Mouse (Mus musculus): ENCODE measurements around the gene Lct. TPM values are rescaled to one million over a fixed set of nuclear protein-coding genes. Genes with fewer than 3 reads are reported as not detected.

Gene Lct
- total and polyA plus RNA-seq, 3 experiments = 0.07 to 0.14 (median 0.08) TPM

DNA sequence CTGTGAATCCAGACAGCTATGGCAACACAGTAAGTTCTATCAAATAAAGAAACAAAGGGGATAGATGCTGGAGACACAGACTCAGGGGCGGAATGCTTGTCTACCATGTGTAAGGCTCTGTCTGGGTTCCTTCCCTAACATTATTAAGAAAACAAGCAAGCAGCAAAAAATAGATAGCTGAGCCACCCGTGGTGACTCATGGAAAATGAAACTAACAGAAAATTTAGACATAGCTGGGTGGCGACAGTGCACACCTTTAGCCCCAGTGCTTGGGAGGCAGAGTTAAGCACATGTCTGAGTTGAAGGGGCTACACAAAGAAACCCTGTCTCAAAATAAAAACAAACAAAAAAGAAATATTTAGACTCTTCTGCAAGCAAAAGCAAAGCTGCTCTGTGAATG is 29.3 kb upstream of the Lct start:
- dilution Hi-C loops (cut with MboI; ENCODE audit: extremely low pct_ligation_motif_present, extremely low pct_unique_long_range_greater_than_20kb, low sequenced_read_pairs) (no loop called here), in situ Hi-C loops (cut with MboI; ENCODE audit: low pct_ligation_motif_present, low pct_unique_long_range_greater_than_20kb, low sequenced_read_pairs) (no loop called here)
- H3K4me1 ChIP-seq (ENCODE audit: control insufficient read depth in 1 of 2, insufficient read depth in 2 of 2) = peaks cover 0 to 37% of the 10 kb centered on the region in 2 experiments; a peak in 2 of 4 replicates
- H3K27ac ChIP-seq (ENCODE audit: insufficient read depth, low read depth) = peak overlapping the region; percentile 83
- peak overlapping the region; percentile 77 to 95 (median 85) for H3K4me3 ChIP-seq (replicated peaks in 1 of 3; ENCODE audit: low read depth in 2 of 3, low read length in 2 of 3, poor library complexity in 1 of 3)
- H3K9me3 ChIP-seq (replicated peaks; ENCODE audit: low read length) = no peaks in the 10 kb centered on the region
- H3K36me3 ChIP-seq (replicated peaks in 1 of 2; ENCODE audit: control insufficient read depth in 1 of 2, insufficient read depth in 1 of 2, low read length in 1 of 2) = peaks cover 25 to 54% of the 10 kb centered on the region in 2 experiments
- DNase-seq (ENCODE audit: extremely low read depth) = peak; percentile 75
- H3K4me2 ChIP-seq (ENCODE audit: insufficient read depth, low read depth, poor library complexity, severe bottlenecking) = peak overlapping the region; percentile 99
- H3K79me2 ChIP-seq (replicated peaks; ENCODE audit: control insufficient read depth, extremely low read depth, insufficient read depth, poor library complexity, severe bottlenecking) = peaks cover 57% of the 10 kb centered on the region
- H3K9ac ChIP-seq (ENCODE audit: insufficient read depth, low read depth) = peak overlapping the region; percentile 72
- peak; percentile 88 for TF ChIP-seq ETS1 (conservative IDR thresholded peaks at IDR 0.05; ENCODE audit: low read depth, low read length)
- no peak for TF ChIP-seq GABPA (IDR thresholded peaks at IDR 0.05; ENCODE audit: insufficient replicate concordance, low read depth, low read length)
- TF ChIP-seq MXI1 (IDR thresholded peaks at IDR 0.05; ENCODE audit: low read depth, low read length) = peak; percentile 97
- TF ChIP-seq ZKSCAN1 (IDR thresholded peaks at IDR 0.05; ENCODE audit: borderline replicate concordance, low read depth, low read length) = no peak
- TF ChIP-seq JUN (IDR thresholded peaks at IDR 0.05; ENCODE audit: insufficient read depth, low read depth, low read length) = peak; percentile 93
- no peak for TF ChIP-seq KAT2A (IDR thresholded peaks at IDR 0.05; ENCODE audit: insufficient replicate concordance, low read length)
- TF ChIP-seq MAX (IDR thresholded peaks at IDR 0.05; ENCODE audit: low read length) = peak; percentile 87
- no peak for TF ChIP-seq BHLHE40 (IDR thresholded peaks at IDR 0.05; ENCODE audit: low read depth, low read length)
- 0 out of 2 replicates have a peak, but pooled peaks have one; percentile 23 for TF ChIP-seq E2F4 (IDR thresholded peaks at IDR 0.05; ENCODE audit: insufficient replicate concordance, low read depth, low read length)
- TF ChIP-seq ZC3H11A (IDR thresholded peaks at IDR 0.05; ENCODE audit: low read depth, low read length) = no peak
- 0 out of 2 replicates have a peak, but pooled peaks have one; percentile 21 for TF ChIP-seq ZMIZ1 (IDR thresholded peaks at IDR 0.05; ENCODE audit: low read depth, low read length)
- TF ChIP-seq ELF1 (IDR thresholded peaks at IDR 0.05; ENCODE audit: low read depth, low read length) = no peak
- TF ChIP-seq USF2 (conservative IDR thresholded peaks at IDR 0.05; ENCODE audit: low read depth, low read length) = no peak
- TF ChIP-seq MAFK (IDR thresholded peaks at IDR 0.05; ENCODE audit: insufficient replicate concordance, low read length) = no peak
- 0 out of 2 replicates have a peak, but pooled peaks have one; percentile 8 for TF ChIP-seq POLR2AphosphoS2 (IDR thresholded peaks at IDR 0.05; ENCODE audit: low read depth, low read length)
- no peak for TF ChIP-seq USF1 (IDR thresholded peaks at IDR 0.05; ENCODE audit: low read depth, low read length)
- TF ChIP-seq ZNF384 (IDR thresholded peaks at IDR 0.05; ENCODE audit: low read depth, low read length) = peak; percentile 55; the same call in 1 of the 2 replicates
- peak; percentile 60 for TF ChIP-seq POLR2A (IDR thresholded peaks at IDR 0.05; ENCODE audit: low read depth, low read length)
- no peak for TF ChIP-seq UBTF (IDR thresholded peaks at IDR 0.05; ENCODE audit: low read depth, low read length)
- TF ChIP-seq HCFC1 (IDR thresholded peaks at IDR 0.05; ENCODE audit: low read depth, low read length) = no peak
- TF ChIP-seq NRF1 (IDR thresholded peaks at IDR 0.05; ENCODE audit: low read depth, low read length) = no peak
- TF ChIP-seq SIN3A (IDR thresholded peaks at IDR 0.05; ENCODE audit: low read length) = peak; percentile 88
- no peak for TF ChIP-seq RAD21 (IDR thresholded peaks at IDR 0.05; ENCODE audit: low read depth, low read length)
- TF ChIP-seq NELFE (IDR thresholded peaks at IDR 0.05; ENCODE audit: low read depth, low read length) = no peak
- TF ChIP-seq RCOR1 (conservative IDR thresholded peaks at IDR 0.05; ENCODE audit: low read depth, low read length) = no peak
- TF ChIP-seq SMC3 (IDR thresholded peaks at IDR 0.05; ENCODE audit: low read depth, low read length) = no peak
- no peak; the same call in 1 of the 2 replicates for TF ChIP-seq TCF12 (IDR thresholded peaks at IDR 0.05; ENCODE audit: low read depth, low read length)
- no peak for TF ChIP-seq CHD1 (IDR thresholded peaks at IDR 0.05; ENCODE audit: low read depth, low read length)
- TF ChIP-seq MAZ (IDR thresholded peaks at IDR 0.05; ENCODE audit: low read depth, low read length) = no peak
- TF ChIP-seq JUND (conservative IDR thresholded peaks at IDR 0.05; ENCODE audit: low read depth, low read length) = peak; percentile 89
- peak; percentile 91 for TF ChIP-seq MEF2A (IDR thresholded peaks at IDR 0.05; ENCODE audit: borderline replicate concordance, low read depth, low read length)
- TF ChIP-seq IRF4 (IDR thresholded peaks at IDR 0.05; ENCODE audit: low read depth, low read length) = peak; percentile 86
- peak; percentile 79 for TF ChIP-seq EP300 (IDR thresholded peaks at IDR 0.05; ENCODE audit: low read length)
- peak; percentile 97 for TF ChIP-seq MYC (IDR thresholded peaks at IDR 0.05; ENCODE audit: low read depth, low read length)
- TF ChIP-seq CTCF (conservative IDR thresholded peaks at IDR 0.05 in 1 of 2, IDR thresholded peaks at IDR 0.05 in 1 of 2; ENCODE audit: low read depth in 2 of 2, low read length in 2 of 2) = 0 out of 4 replicates have a peak, but pooled peaks of 1 of the 2 experiments have one; percentile 15
- TF ChIP-seq CHD2 (IDR thresholded peaks at IDR 0.05; ENCODE audit: low read length) = no peak
- peak; percentile 50; the same call in 1 of the 2 replicates for TF ChIP-seq TBP (conservative IDR thresholded peaks at IDR 0.05; ENCODE audit: low read depth, low read length)
- TF ChIP-seq PAX5 (IDR thresholded peaks at IDR 0.05; ENCODE audit: low read length) = no peak
- no peaks in the 10 kb centered on the region for H3K27me3 ChIP-seq (replicated peaks)

Data from CH12.LX (cell line).